ENCODE assay signal across 8 mouse cellular contexts in genomic region chr19:36347831-36348160, GRCm38 (mm10). TPM values are rescaled to one million over a fixed set of nuclear protein-coding genes. Genes with fewer than 3 reads are reported as not detected.
DNase-seq lines count a peak whose midpoint lies in the region; ATAC-seq and TF ChIP-seq lines count a peak whose summit lies in the region.

No protein-coding gene starts in this region.

- no peaks in the 10 kb centered on the region for H3K36me3 ChIP-seq in kidney, postnatal 0 days (ENCODE audit: insufficient read depth, low read length)
- no peaks in the 10 kb centered on the region for H3K36me3 ChIP-seq in embryonic facial prominence, embryonic 11.5 days (replicated peaks; ENCODE audit: control insufficient read depth, insufficient read depth, low read depth, low read length)
- no peaks in the 10 kb centered on the region for H3K36me3 ChIP-seq in hindbrain, embryonic 14.5 days (replicated peaks; ENCODE audit: control insufficient read depth, insufficient read depth)
- no peaks in the 10 kb centered on the region for H3K36me3 ChIP-seq in midbrain, embryonic 15.5 days (replicated peaks)

- WGBS in kidney, postnatal 0 days: under 1% methylated on average over 11 of the region's 11 CpGs
- under 1% methylated on average over 11 of the region's 11 CpGs for WGBS in embryonic facial prominence, embryonic 11.5 days
- WGBS in hindbrain, embryonic 14.5 days: 1% methylated on average over 11 of the region's 11 CpGs
- under 1% methylated on average over 11 of the region's 11 CpGs for WGBS in midbrain, embryonic 15.5 days

- no peak overlapping the region for H3K27ac ChIP-seq in kidney, postnatal 0 days
- no peak overlapping the region for H3K27ac ChIP-seq in embryonic facial prominence, embryonic 11.5 days (replicated peaks; ENCODE audit: low read depth, low read length)
- no peak overlapping the region for H3K27ac ChIP-seq in hindbrain, embryonic 14.5 days
- no peak overlapping the region for H3K27ac ChIP-seq in midbrain, embryonic 15.5 days

- no peak for ATAC-seq in kidney, postnatal 0 days (replicated peaks; ENCODE audit: low FRiP score, low read depth)
- ATAC-seq in embryonic facial prominence, embryonic 11.5 days (replicated peaks; ENCODE audit: insufficient number of reproducible peaks, low FRiP score, low TSS enrichment, low read depth): no peak
- no peak for ATAC-seq in hindbrain, embryonic 14.5 days (ENCODE audit: low FRiP score)
- ATAC-seq in midbrain, embryonic 15.5 days (replicated peaks): no peak; the same call in 1 of the 2 replicates

- TF ChIP-seq CTCF in kidney, postnatal 0 days (IDR thresholded peaks at IDR 0.05; ENCODE audit: low read depth): no peak

- H3K4me2 ChIP-seq in kidney, postnatal 0 days (ENCODE audit: low read length): peak overlapping the region; percentile 99
- peak overlapping the region; percentile 100 for H3K4me2 ChIP-seq in embryonic facial prominence, embryonic 11.5 days (ENCODE audit: low read depth, low read length)
- peak overlapping the region; percentile 96 for H3K4me2 ChIP-seq in hindbrain, embryonic 14.5 days (replicated peaks)
- peak overlapping the region; percentile 88 for H3K4me2 ChIP-seq in midbrain, embryonic 15.5 days

- peaks cover 22% of the 10 kb centered on the region for H3K27me3 ChIP-seq in kidney, postnatal 0 days (ENCODE audit: insufficient read depth, low read length)
- H3K27me3 ChIP-seq in embryonic facial prominence, embryonic 11.5 days (ENCODE audit: control insufficient read depth, insufficient read depth, low read length): peaks cover 23% of the 10 kb centered on the region; the same call in 1 of the 2 replicates
- peaks cover 49% of the 10 kb centered on the region for H3K27me3 ChIP-seq in hindbrain, embryonic 14.5 days (ENCODE audit: control insufficient read depth, insufficient read depth, low read length)
- H3K27me3 ChIP-seq in midbrain, embryonic 15.5 days (replicated peaks): peaks cover 31% of the 10 kb centered on the region

- intact Hi-C loops in left cerebral cortex, postnatal 14 days (cut with DNase I): loop anchor here (5.0 to 10.0 kb wide), 2 partner anchors 60 to 233 kb away; no protein-coding TSS in a partner anchor

- peak overlapping the region; percentile 58 for H3K9ac ChIP-seq in kidney, postnatal 0 days (ENCODE audit: low read depth, low read length)
- H3K9ac ChIP-seq in embryonic facial prominence, embryonic 11.5 days (replicated peaks; ENCODE audit: low read length): peak overlapping the region; percentile 57
- H3K9ac ChIP-seq in hindbrain, embryonic 14.5 days: peak overlapping the region; percentile 64
- H3K9ac ChIP-seq in midbrain, embryonic 15.5 days: peak overlapping the region; percentile 49

- H3K4me1 ChIP-seq in kidney, postnatal 0 days (replicated peaks; ENCODE audit: insufficient read depth, low read length): no peaks in the 10 kb centered on the region
- no peaks in the 10 kb centered on the region for H3K4me1 ChIP-seq in embryonic facial prominence, embryonic 11.5 days (ENCODE audit: control insufficient read depth, insufficient read depth, low read length)
- H3K4me1 ChIP-seq in hindbrain, embryonic 14.5 days (replicated peaks; ENCODE audit: control insufficient read depth, insufficient read depth, low read length): peaks cover 6% of the 10 kb centered on the region
- peaks cover 7% of the 10 kb centered on the region; the same call in 1 of the 2 replicates for H3K4me1 ChIP-seq in midbrain, embryonic 15.5 days

- H3K9me3 ChIP-seq in kidney, postnatal 0 days (replicated peaks; ENCODE audit: low read length): no peaks in the 10 kb centered on the region
- no peaks in the 10 kb centered on the region for H3K9me3 ChIP-seq in embryonic facial prominence, embryonic 11.5 days (replicated peaks; ENCODE audit: control insufficient read depth, low read length)
- H3K9me3 ChIP-seq in hindbrain, embryonic 14.5 days (ENCODE audit: control insufficient read depth, low read length): no peaks in the 10 kb centered on the region
- no peaks in the 10 kb centered on the region for H3K9me3 ChIP-seq in midbrain, embryonic 15.5 days

- H3K4me3 ChIP-seq in kidney, postnatal 0 days (replicated peaks; ENCODE audit: low read depth, low read length): peak overlapping the region; percentile 64
- H3K4me3 ChIP-seq in embryonic facial prominence, embryonic 11.5 days (ENCODE audit: low read depth, low read length): peak overlapping the region; percentile 78
- H3K4me3 ChIP-seq in hindbrain, embryonic 14.5 days (replicated peaks; ENCODE audit: low read length): peak overlapping the region; percentile 87
- peak overlapping the region; percentile 63 for H3K4me3 ChIP-seq in midbrain, embryonic 15.5 days

- DNase-seq in kidney, postnatal 0 days (ENCODE audit: low spot score): no peak
- no peak for DNase-seq in kidney, adult 9 months
- DNase-seq in embryonic facial prominence, embryonic 11.5 days (ENCODE audit: low spot score): no peak
- DNase-seq in hindbrain, embryonic 14.5 days (ENCODE audit: low spot score): no peak
- no peak for DNase-seq in frontal cortex, postnatal 36 days (ENCODE audit: low spot score in 2 of 2)
- DNase-seq in left cerebral cortex, postnatal 14 days (ENCODE audit: low spot score in 2 of 2): no peak
- DNase-seq in testis, postnatal 10 days (ENCODE audit: low spot score): no peak

RNA-seq across cellular contexts. Expression of gene Pcgf5, which starts 0.3 kb away (rescaled TPM):
- 12.5 and 14.0 TPM in 2 replicates for polyA plus RNA-seq in kidney, postnatal 0 days (2015; fragmentation: Nextera tagmentation; extraction: Ambion mirVana)
- 8.0 and 8.1 TPM in 2 replicates for polyA plus RNA-seq in embryonic facial prominence, embryonic 11.5 days (2014; fragmentation: Nextera tagmentation; extraction: Ambion mirVana)
- 7.6 and 8.9 TPM in 2 replicates for polyA plus RNA-seq in hindbrain, embryonic 14.5 days (2014; fragmentation: Nextera tagmentation; extraction: Ambion mirVana)
- 8.4 and 9.9 TPM in 2 replicates for polyA plus RNA-seq in midbrain, embryonic 15.5 days (2015; fragmentation: Nextera tagmentation; extraction: Ambion mirVana)
- total RNA-seq in left cerebral cortex, postnatal 14 days (2021): 10 to 100 TPM; 11.8 to 13.4 TPM
